Mouse (Mus musculus): ENCODE results near the gene Abcg4. TPM values are rescaled to one million over a fixed set of nuclear protein-coding genes. Genes with fewer than 3 reads are reported as not detected.

Gene Abcg4
- polyA plus RNA-seq, 1 experiment from 2014 or later = 2.7 TPM

GRCm38 (mm10) chr9:44256213-44256612 is 32.2 kb downstream of the Abcg4 start:
- ATAC-seq (ENCODE audit: insufficient read depth) (no peak), DNase-seq (no peak)
- WGBS = 71% methylated on average over 8 of the region's 8 CpGs
- Histone ChIP-seq H3K4me1 (ENCODE audit: insufficient read depth) (no peaks in the 10 kb centered on the region), H3K9me3 (ENCODE audit: low read depth, low read length) (no peaks in the 10 kb centered on the region), H3K27ac (ENCODE audit: low read depth) (no peak overlapping the region), H3K4me3 (ENCODE audit: low read depth, low read length) (no peak overlapping the region), H3K9ac (no peak overlapping the region), H3K36me3 (ENCODE audit: insufficient read depth) (no peaks in the 10 kb centered on the region), H3K4me2 (no peak overlapping the region), H3K27me3 (ENCODE audit: insufficient read depth, low read length) (no peaks in the 10 kb centered on the region)
- TF ChIP-seq CTCF (IDR thresholded peaks at IDR 0.05; ENCODE audit: low read depth) = no peak

- TF ChIP-seq CTCF (IDR thresholded peaks at IDR 0.05; ENCODE audit: low read depth) = no peak
- Histone ChIP-seq H3K4me3 (ENCODE audit: low read depth, low read length) (no peak overlapping the region), H3K4me1 (ENCODE audit: insufficient read depth) (no peaks in the 10 kb centered on the region), H3K36me3 (ENCODE audit: insufficient read depth) (no peaks in the 10 kb centered on the region), H3K9ac (no peak overlapping the region), H3K4me2 (no peak overlapping the region), H3K27me3 (ENCODE audit: insufficient read depth, low read length) (no peaks in the 10 kb centered on the region), H3K9me3 (ENCODE audit: low read depth, low read length) (no peaks in the 10 kb centered on the region), H3K27ac (ENCODE audit: low read depth) (no peak overlapping the region)
- WGBS = 66% methylated on average over 6 of the region's 6 CpGs
- DNase-seq (peak; percentile 28), ATAC-seq (ENCODE audit: insufficient read depth) (no peak)
Observed at GRCm38 (mm10) chr9:44255136-44255521, 33.3 kb downstream of the Abcg4 start.

- Histone ChIP-seq H3K4me2 (no peak overlapping the region), H3K27me3 (ENCODE audit: insufficient read depth, low read length) (no peaks in the 10 kb centered on the region), H3K4me3 (ENCODE audit: low read depth, low read length) (no peak overlapping the region), H3K9ac (no peak overlapping the region), H3K4me1 (ENCODE audit: insufficient read depth) (no peaks in the 10 kb centered on the region), H3K36me3 (ENCODE audit: insufficient read depth) (no peaks in the 10 kb centered on the region), H3K27ac (ENCODE audit: low read depth) (no peak overlapping the region), H3K9me3 (ENCODE audit: low read depth, low read length) (no peaks in the 10 kb centered on the region)
- 12% methylated on average over 5 of the region's 5 CpGs for WGBS
- DNase-seq (no peak), ATAC-seq (ENCODE audit: insufficient read depth) (no peak)
- TF ChIP-seq CTCF (IDR thresholded peaks at IDR 0.05; ENCODE audit: low read depth) = no peak
Observed at GRCm38 (mm10) chr9:44254508-44255135, 33.8 kb downstream of the Abcg4 start.

GRCm38 (mm10) chr9:44253441-44253840 is 35.0 kb downstream of the Abcg4 start:
- H3K27ac ChIP-seq (ENCODE audit: low read depth) = no peak overlapping the region
- no peak overlapping the region for H3K4me2 ChIP-seq
- H3K27me3 ChIP-seq (ENCODE audit: insufficient read depth, low read length) = no peaks in the 10 kb centered on the region
- H3K9ac ChIP-seq = no peak overlapping the region
- DNase-seq (no peak), ATAC-seq (ENCODE audit: insufficient read depth) (no peak)
- WGBS = 77% methylated on average over 6 of the region's 6 CpGs
- no peak overlapping the region for H3K4me3 ChIP-seq (ENCODE audit: low read depth, low read length)
- no peaks in the 10 kb centered on the region for H3K9me3 ChIP-seq (ENCODE audit: low read depth, low read length)
- no peaks in the 10 kb centered on the region for H3K36me3 ChIP-seq (ENCODE audit: insufficient read depth)
- no peaks in the 10 kb centered on the region for H3K4me1 ChIP-seq (ENCODE audit: insufficient read depth)
- no peak for TF ChIP-seq CTCF (IDR thresholded peaks at IDR 0.05; ENCODE audit: low read depth)

- WGBS = 66% methylated on average over 10 of the region's 10 CpGs
- DNase-seq (no peak), ATAC-seq (ENCODE audit: insufficient read depth) (no peak)
- Histone ChIP-seq H3K4me3 (ENCODE audit: low read depth, low read length) (no peak within 1 kb of the TSS), H3K9me3 (ENCODE audit: low read depth, low read length) (no peaks in the 10 kb centered on the region), H3K4me1 (ENCODE audit: insufficient read depth) (no peaks in the 10 kb centered on the region), H3K27me3 (ENCODE audit: insufficient read depth, low read length) (no peaks in the 10 kb centered on the region), H3K9ac (no peak within 1 kb of the TSS), H3K27ac (ENCODE audit: low read depth) (no peak within 1 kb of the TSS), H3K36me3 (ENCODE audit: insufficient read depth) (no peaks in the 10 kb centered on the region), H3K4me2 (no peak within 1 kb of the TSS)
- TF ChIP-seq CTCF (IDR thresholded peaks at IDR 0.05; ENCODE audit: low read depth) = no peak
Observed at GRCm38 (mm10) chr9:44251314-44251713, 37.1 kb downstream of the Abcg4 start, which contains the start of gene Pdzd3. Pdzd3 (minus strand) TSS chr9:44251471.

- Histone ChIP-seq H3K4me3 (ENCODE audit: low read depth, low read length) (no peak overlapping the region), H3K4me2 (no peak overlapping the region), H3K27me3 (ENCODE audit: insufficient read depth, low read length) (no peaks in the 10 kb centered on the region), H3K9ac (no peak overlapping the region), H3K27ac (ENCODE audit: low read depth) (no peak overlapping the region), H3K36me3 (ENCODE audit: insufficient read depth) (no peaks in the 10 kb centered on the region), H3K9me3 (ENCODE audit: low read depth, low read length) (no peaks in the 10 kb centered on the region), H3K4me1 (ENCODE audit: insufficient read depth) (no peaks in the 10 kb centered on the region)
- 48% methylated on average over 4 of the region's 4 CpGs for WGBS
- ATAC-seq (ENCODE audit: insufficient read depth) = no peak
- no peak for TF ChIP-seq CTCF (IDR thresholded peaks at IDR 0.05; ENCODE audit: low read depth)
- DNase-seq = no peak
Observed at GRCm38 (mm10) chr9:44250445-44250844, 38.0 kb downstream of the Abcg4 start.

- WGBS = 43% methylated on average over 26 of the region's 26 CpGs
- TF ChIP-seq CTCF (IDR thresholded peaks at IDR 0.05; ENCODE audit: low read depth) = peak; percentile 73
- no peaks in the 10 kb centered on the region for H3K27me3 ChIP-seq (ENCODE audit: insufficient read depth, low read length)
- H3K27ac ChIP-seq (ENCODE audit: low read depth) = no peak overlapping the region
- 0 out of 2 replicates have a peak overlapping the region, but pooled peaks have one; percentile 23 for H3K4me2 ChIP-seq
- peak; percentile 82 for DNase-seq
- peak; percentile 84 for ATAC-seq (ENCODE audit: insufficient read depth)
- no peaks in the 10 kb centered on the region for H3K9me3 ChIP-seq (ENCODE audit: low read depth, low read length)
- H3K36me3 ChIP-seq (ENCODE audit: insufficient read depth) = no peaks in the 10 kb centered on the region
- no peaks in the 10 kb centered on the region for H3K4me1 ChIP-seq (ENCODE audit: insufficient read depth)
- H3K9ac ChIP-seq = no peak overlapping the region
- H3K4me3 ChIP-seq (ENCODE audit: low read depth, low read length) = no peak overlapping the region
Observed at GRCm38 (mm10) chr9:44249181-44250146, 39.0 kb downstream of the Abcg4 start.
